In genomic region chr2:27630601-27631285, GRCm38 (mm10) we compare ENCODE assay signal across 25 mouse cellular contexts. TPM values are rescaled to one million over a fixed set of nuclear protein-coding genes. Genes with fewer than 3 reads are reported as not detected.
DNase-seq lines count a peak whose midpoint lies in the region; ATAC-seq and TF ChIP-seq lines count a peak whose summit lies in the region.
"Had no signal": no experiment of that assay in that cellular context is flagged by ENCODE, and none has a peak within 500 bp of the region (broad histone marks: within the 10 kb centered on the region; RNA-seq: fewer than 3 reads in every experiment).

No protein-coding gene starts in this region.

- no peak overlapping the region for H3K27ac ChIP-seq in midbrain, embryonic 11.5 days (ENCODE audit: low read depth, low read length)
- H3K27ac ChIP-seq in midbrain, postnatal 0 days (ENCODE audit: low read depth, low read length): no peak overlapping the region
- H3K27ac ChIP-seq: embryonic facial prominence, embryonic 10.5 days; embryonic facial prominence, embryonic 12.5 days; forebrain, embryonic 13.5 days; forebrain, embryonic 15.5 days had no signal

- no peaks in the 10 kb centered on the region for H3K36me3 ChIP-seq in midbrain, embryonic 11.5 days (ENCODE audit: control insufficient read depth, insufficient read depth, low read length)
- H3K36me3 ChIP-seq in midbrain, postnatal 0 days (ENCODE audit: insufficient read depth, low read length): no peaks in the 10 kb centered on the region
- H3K36me3 ChIP-seq: embryonic facial prominence, embryonic 10.5 days; embryonic facial prominence, embryonic 12.5 days; forebrain, embryonic 15.5 days; G1E had no signal

- H3K4me3 ChIP-seq in midbrain, embryonic 11.5 days (ENCODE audit: low read depth, low read length): no peak overlapping the region
- H3K4me3 ChIP-seq in midbrain, postnatal 0 days (ENCODE audit: low read depth, low read length): no peak overlapping the region
- H3K4me3 ChIP-seq: embryonic facial prominence, embryonic 10.5 days; embryonic facial prominence, embryonic 12.5 days; forebrain, embryonic 13.5 days; forebrain, embryonic 15.5 days had no signal

- TF ChIP-seq CTCF in midbrain, postnatal 0 days (IDR thresholded peaks at IDR 0.05): no peak

- no peaks in the 10 kb centered on the region for H3K9me3 ChIP-seq in midbrain, embryonic 11.5 days (ENCODE audit: control insufficient read depth, low read length)
- no peaks in the 10 kb centered on the region for H3K9me3 ChIP-seq in midbrain, postnatal 0 days (ENCODE audit: low read length)
- H3K9me3 ChIP-seq: embryonic facial prominence, embryonic 10.5 days; embryonic facial prominence, embryonic 12.5 days; forebrain, embryonic 13.5 days; forebrain, embryonic 15.5 days; G1E had no signal

- no peak for ATAC-seq in midbrain, embryonic 11.5 days (ENCODE audit: low FRiP score)
- no peak for ATAC-seq in midbrain, postnatal 0 days (ENCODE audit: low FRiP score)
- ATAC-seq: activated CD4-positive, CD25-positive, alpha-beta regulatory T cell, adult 4 months; CD4-positive, CD25-positive, alpha-beta regulatory T cell, adult 4 months; forebrain, embryonic 13.5 days; forebrain, embryonic 15.5 days; forebrain, postnatal 0 days; Patski had no signal

- 79% methylated on average over 3 of the region's 3 CpGs for WGBS in midbrain, embryonic 11.5 days
- WGBS in midbrain, postnatal 0 days: 80% methylated on average over 3 of the region's 3 CpGs

- H3K9ac ChIP-seq in midbrain, embryonic 11.5 days (ENCODE audit: low read length): no peak overlapping the region
- no peak overlapping the region for H3K9ac ChIP-seq in midbrain, postnatal 0 days (replicated peaks; ENCODE audit: low read length, poor library complexity, severe bottlenecking)
- H3K9ac ChIP-seq: embryonic facial prominence, embryonic 12.5 days; forebrain, embryonic 13.5 days; forebrain, embryonic 15.5 days; forebrain, postnatal 0 days had no signal

- intact Hi-C loops in heart, postnatal 14 days (cut with DNase I): no loop called here

- H3K4me2 ChIP-seq in midbrain, embryonic 11.5 days: no peak overlapping the region
- H3K4me2 ChIP-seq in midbrain, postnatal 0 days (ENCODE audit: low read depth, low read length, poor library complexity, severe bottlenecking): no peak overlapping the region
- H3K4me2 ChIP-seq: embryonic facial prominence, embryonic 12.5 days; forebrain, embryonic 13.5 days; forebrain, embryonic 15.5 days had no signal

- H3K27me3 ChIP-seq in midbrain, embryonic 11.5 days (ENCODE audit: control insufficient read depth, insufficient read depth, low read length): no peaks in the 10 kb centered on the region
- no peaks in the 10 kb centered on the region for H3K27me3 ChIP-seq in midbrain, postnatal 0 days (ENCODE audit: insufficient read depth, low read length)
- H3K27me3 ChIP-seq: embryonic facial prominence, embryonic 12.5 days; forebrain, embryonic 15.5 days; Patski had no signal

- peak; percentile 21 for DNase-seq in midbrain, embryonic 11.5 days (ENCODE audit: low spot score, missing footprints)
- DNase-seq in midbrain, postnatal 0 days (ENCODE audit: low spot score): no peak
- DNase-seq in ES-CJ7 (ENCODE audit: low read depth, low spot score) (peak; percentile 21), R1 (ENCODE audit: low read depth, low spot score) (peak; percentile 85)
- no peak for DNase-seq in heart, postnatal 14 days
- DNase-seq in right cerebral cortex, postnatal 36 days (ENCODE audit: low spot score in 2 of 2): no peak
- DNase-seq in heart, postnatal 4 days: no peak
- DNase-seq: adrenal gland, adult 8-10 months; adrenal gland, postnatal 14 days; adrenal gland, postnatal 36 days; B cell, adult 2 months; cerebellum, adult 11-12 months; cerebellum, adult 2 months; cerebellum, adult 9-10 months; cerebellum, postnatal 10 days; cerebellum, postnatal 25 days; forebrain, postnatal 0 days had no signal

- H3K4me1 ChIP-seq in midbrain, embryonic 11.5 days (ENCODE audit: control insufficient read depth, insufficient read depth, low read length): no peaks in the 10 kb centered on the region
- no peaks in the 10 kb centered on the region for H3K4me1 ChIP-seq in midbrain, postnatal 0 days (ENCODE audit: insufficient read depth, low read length)
- H3K4me1 ChIP-seq: forebrain, embryonic 13.5 days had no signal

RNA-seq across cellular contexts. Expression of gene Rxra, which starts 45.5 kb away (rescaled TPM):
- polyA plus RNA-seq in midbrain, embryonic 11.5 days (2014; fragmentation: Nextera tagmentation; extraction: Ambion mirVana): 6.7 and 6.9 TPM in 2 replicates
- 18.5 and 20.2 TPM in 2 replicates for total RNA-seq in midbrain, postnatal 0 days (2014; rRNA removed)
- 2.2 and 2.3 TPM in 2 replicates for polyA plus RNA-seq in midbrain, postnatal 0 days (2015; fragmentation: Nextera tagmentation; extraction: Ambion mirVana)
- 10 to 100 TPM; 38.8 to 42.2 TPM for total RNA-seq in heart, postnatal 14 days (2021)
- total RNA-seq in heart, postnatal 4 days (2021): 10 to 100 TPM; 39.0 to 43.2 TPM
- polyA plus RNA-seq: G1E had no signal

Comparison
In these comparisons a context has a peak if more than half of its experiments do, and no peak if none do; other contexts are left out.
1. DNase-seq: peak in midbrain, embryonic 11.5 days (single experiment), ES-CJ7 (single experiment) and R1 (single experiment); none in midbrain, postnatal 0 days (single experiment), heart, postnatal 14 days (0 of 2), right cerebral cortex, postnatal 36 days (0 of 2) and heart, postnatal 4 days (single experiment).